Mouse (Mus musculus) embryonic fibroblast, embryonic 13.5 days (primary cell): ENCODE measurements at regions not wholly inside any gene's neighbourhood (a gene's known extent, or its start where the extent isn't known, plus 50 kb on each side); places are given as distances from the start of the nearest gene placed in this dataset.
A peak's percentile ranks its signal among the peaks of the same experiment; 100 is the strongest.

Source experiments
- H3K27ac ChIP-seq: 2 replicates; pipeline ENCODE4 v1.5.1; 2012; ENCODE audit warnings: low read length, control low read depth, inconsistent platforms; ENCODE audit not compliant: insufficient read depth
- H3K4me1 ChIP-seq: 2 replicates; pipeline ENCODE4 v1.6.1; 2011; ENCODE audit warnings: low read length; ENCODE audit not compliant: control insufficient read depth, insufficient read depth
- H3K4me3 ChIP-seq: 2 replicates; pipeline ENCODE4 v1.5.1; 2011; ENCODE audit warnings: mild to moderate bottlenecking, control low read depth, low read length; ENCODE audit not compliant: insufficient read depth
- CTCF ChIP-seq: IDR thresholded peaks from 2 replicates; pipeline ENCODE4 v1.5.1; 2011; ENCODE audit warnings: mild to moderate bottlenecking, control low read depth, low read length, moderate library complexity, borderline replicate concordance; ENCODE audit not compliant: insufficient read depth
- POLR2A ChIP-seq: IDR thresholded peaks from 2 replicates; pipeline ENCODE4 v1.6.1; 2011; ENCODE audit warnings: low read depth, mild to moderate bottlenecking, control low read depth, low read length, moderate library complexity

DNA sequence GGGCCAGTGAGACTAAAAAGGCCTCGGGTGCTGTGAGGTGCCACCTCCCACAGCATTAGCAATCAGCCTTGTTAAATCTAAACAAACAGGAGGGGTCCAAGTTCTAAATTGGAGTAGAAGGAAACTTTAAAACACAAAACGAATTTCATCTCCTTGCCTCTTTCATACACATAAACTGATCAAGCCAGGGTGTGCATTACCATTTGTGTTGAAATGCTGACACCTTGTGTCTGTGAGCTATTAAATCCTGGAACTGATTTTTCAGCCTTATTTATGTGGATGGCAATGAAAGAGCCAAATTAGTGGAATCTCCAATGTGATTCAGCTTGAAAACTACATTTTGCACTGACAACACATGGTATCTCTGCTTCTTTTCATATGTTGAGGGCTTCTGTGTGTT is 114.8 kb downstream of the Pcsk1 start:
- Histone ChIP-seq H3K4me3 (no peak overlapping the region), H3K4me1 (no peaks in the 10 kb centered on the region), H3K27ac (no peak overlapping the region)
- TF ChIP-seq CTCF (no peak), POLR2A (no peak)

DNA sequence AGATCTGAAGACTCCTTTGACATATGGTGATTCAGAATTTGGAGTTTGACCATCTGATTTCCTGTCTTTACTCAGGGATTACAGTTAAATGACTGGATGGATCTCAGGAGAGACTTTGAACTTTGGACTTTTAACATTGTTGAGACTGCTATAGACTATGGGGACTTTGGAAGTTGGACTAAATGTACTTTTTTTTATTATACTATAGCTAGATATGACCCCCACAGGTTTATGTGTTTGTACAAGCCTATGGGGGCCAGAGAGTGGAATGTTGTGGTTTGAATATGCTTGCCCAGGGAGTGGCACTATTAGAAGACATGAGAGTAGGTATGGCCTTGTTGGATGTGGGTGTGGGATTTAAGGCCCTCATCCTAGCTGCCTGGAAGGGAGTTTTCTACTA is 134.3 kb downstream of the Pcsk1 start:
- no peak for TF ChIP-seq POLR2A
- TF ChIP-seq CTCF = no peak
- Histone ChIP-seq H3K27ac (no peak overlapping the region), H3K4me3 (no peak overlapping the region), H3K4me1 (no peaks in the 10 kb centered on the region)

GRCm38 (mm10) chr13:75225581-75226297 is 136.1 kb downstream of the Pcsk1 start:
- TF ChIP-seq CTCF = no peak
- TF ChIP-seq POLR2A = no peak
- H3K4me1 ChIP-seq = no peaks in the 10 kb centered on the region
- H3K4me3 ChIP-seq = no peak overlapping the region
- no peak overlapping the region for H3K27ac ChIP-seq

DNA sequence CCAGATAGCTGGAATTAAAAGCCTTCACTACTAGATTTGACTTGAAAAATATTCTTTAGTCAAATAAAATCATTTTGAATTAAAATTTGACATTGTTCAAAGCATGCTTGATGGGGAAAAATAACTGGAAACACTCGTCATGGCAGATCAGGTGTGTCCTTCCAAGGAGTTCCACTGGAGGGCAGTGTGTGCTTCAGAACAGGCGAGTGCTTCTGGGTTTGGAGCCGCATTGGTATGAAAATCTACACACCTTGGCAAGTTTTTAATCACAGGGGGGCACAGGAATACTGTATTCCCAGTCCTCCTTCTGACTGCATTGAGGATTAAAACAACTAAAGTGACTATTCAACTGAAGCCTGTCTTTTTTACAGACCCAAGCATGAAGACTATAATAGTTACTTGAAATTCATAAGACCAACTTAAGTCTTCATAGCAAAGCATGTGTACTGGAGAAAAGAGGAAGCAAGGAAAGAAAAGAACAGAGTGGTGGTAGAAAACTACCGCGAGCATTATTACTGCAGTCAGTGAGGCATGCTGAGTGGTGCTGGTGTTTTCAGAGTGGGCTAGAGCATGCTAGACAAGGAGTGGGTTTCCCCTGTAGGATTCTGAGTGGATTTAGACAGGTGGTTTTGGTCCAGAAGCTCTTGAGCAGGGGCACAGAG is 138.1 kb downstream of the Pcsk1 start:
- TF ChIP-seq POLR2A (no peak), CTCF (peak; percentile 88)
- no peaks in the 10 kb centered on the region for H3K4me1 ChIP-seq
- no peak overlapping the region for H3K27ac ChIP-seq
- no peak overlapping the region for H3K4me3 ChIP-seq

DNA sequence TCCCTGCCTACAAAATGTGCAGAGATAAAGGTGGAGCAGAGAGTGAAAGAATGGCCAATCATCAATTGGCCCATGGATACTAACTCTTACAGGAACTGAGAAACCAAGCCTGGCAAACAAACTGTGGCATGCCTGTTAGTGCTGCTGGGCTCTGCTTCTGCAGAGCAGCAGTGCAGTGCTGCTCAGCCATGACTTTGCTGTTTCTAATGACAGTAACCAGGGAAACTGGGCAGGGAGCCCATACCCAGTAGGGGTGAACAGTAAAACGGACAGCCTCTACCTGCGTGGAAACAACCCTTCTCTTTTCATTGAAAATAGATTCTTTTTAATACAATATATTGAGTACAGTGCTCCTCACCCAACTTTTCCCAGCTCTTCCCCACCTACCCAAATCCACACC is 146.8 kb downstream of the Pcsk1 start:
- TF ChIP-seq POLR2A = no peak
- Histone ChIP-seq H3K4me3 (no peak overlapping the region), H3K4me1 (no peaks in the 10 kb centered on the region), H3K27ac (no peak overlapping the region)
